Mouse (Mus musculus) heart, embryonic 10.5 days (tissue): ENCODE measurements around the gene Ing4. TPM values are rescaled to one million over a fixed set of nuclear protein-coding genes. Genes with fewer than 3 reads are reported as not detected.
"Not testable (repeated sequence)": the region's sequence is repeated elsewhere in the genome, so short reads cannot be mapped to it uniquely, and the experiment has no call there.

ENCODE experiments used
- DNase-seq: peaks from one replicate; pipeline ENCODE4 v3.0.0-alpha.2; 2017; ENCODE audit warnings: low spot score
- H3K27ac ChIP-seq: fragments of 300-500 bp; sonication (generic); 2 replicates; pipeline ENCODE4 v1.5.1; 2016; ENCODE audit warnings: mild to moderate bottlenecking
- H3K27me3 ChIP-seq: fragments of 300-500 bp; sonication (generic); 2 replicates; pipeline ENCODE4 v1.6.1; 2016; ENCODE audit warnings: mild to moderate bottlenecking; ENCODE audit not compliant: poor library complexity, insufficient read depth, severe bottlenecking
- H3K36me3 ChIP-seq: fragments of 300-500 bp; sonication (generic); 2 replicates; pipeline ENCODE4 v1.6.1; 2016; ENCODE audit warnings: mild to moderate bottlenecking, moderate library complexity
- H3K4me1 ChIP-seq: fragments of 300-500 bp; sonication (generic); 2 replicates; pipeline ENCODE4 v1.6.1; 2016; ENCODE audit warnings: mild to moderate bottlenecking
- H3K4me3 ChIP-seq: fragments of 300-500 bp; sonication (generic); 2 replicates; pipeline ENCODE4 v1.5.1; 2016; ENCODE audit warnings: mild to moderate bottlenecking, moderate library complexity
- H3K9me3 ChIP-seq: fragments of 300-500 bp; sonication (generic); 2 replicates; pipeline ENCODE4 v1.6.1; 2016; ENCODE audit warnings: mild to moderate bottlenecking, moderate library complexity
- WGBS: fragments of 180-500 bp; shearing (Covaris S2); methylation state at CpG from one replicate; pipeline ENCODE4 v1.1.7; 2016; 5-methylcytosine and 5-hydroxymethylcytosine counted together
- polyA plus RNA-seq: library from polyadenylated mRNA; unstranded; fragments of >200 nt; fragmentation: Nextera tagmentation; extraction: Ambion mirVana; gene quantifications from 2 replicates; pipeline ENCODE4 v1.2.1, GENCODE M21; 2016

Gene Ing4
- polyA plus RNA-seq, 1 experiment from 2014 or later: 84.5 TPM

DNA sequence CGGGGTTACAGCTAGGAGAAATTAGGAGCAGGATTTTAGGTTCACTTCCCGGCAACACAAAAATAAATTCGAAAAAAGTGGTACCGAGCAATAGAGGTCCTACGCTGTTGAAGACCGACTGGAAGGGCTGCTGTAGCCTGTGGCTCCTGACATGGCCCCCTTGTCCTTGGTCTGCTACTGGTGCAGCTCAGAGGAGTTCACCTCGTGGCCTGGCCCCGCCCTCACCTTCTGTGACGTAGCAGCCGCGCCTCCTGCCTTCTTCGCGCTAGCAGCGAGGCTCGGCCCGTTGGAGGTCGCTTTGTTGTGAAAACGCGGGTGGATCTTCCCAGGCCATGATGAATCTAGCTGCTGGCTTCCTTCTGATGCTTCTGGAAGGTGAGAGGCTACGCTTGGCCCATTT lies 10.1 kb downstream of the Ing4 start, which contains the start of gene Acrbp:
TSS of gene Acrbp (plus strand) at position 12 of the 400 bp plus-strand sequence.
- Histone ChIP-seq H3K9me3 (no peaks in the 10 kb centered on the region), H3K4me3 (no peak within 1 kb of the TSS), H3K27ac (no peak within 1 kb of the TSS), H3K36me3 (peaks cover 90% of the 10 kb centered on the region), H3K27me3 (peaks cover 4% of the 10 kb centered on the region; the same call in 1 of the 2 replicates), H3K4me1 (peaks cover 5% of the 10 kb centered on the region; the same call in 1 of the 2 replicates)
- 35% methylated on average over 20 of the region's 20 CpGs for WGBS
- no peak for DNase-seq

DNA sequence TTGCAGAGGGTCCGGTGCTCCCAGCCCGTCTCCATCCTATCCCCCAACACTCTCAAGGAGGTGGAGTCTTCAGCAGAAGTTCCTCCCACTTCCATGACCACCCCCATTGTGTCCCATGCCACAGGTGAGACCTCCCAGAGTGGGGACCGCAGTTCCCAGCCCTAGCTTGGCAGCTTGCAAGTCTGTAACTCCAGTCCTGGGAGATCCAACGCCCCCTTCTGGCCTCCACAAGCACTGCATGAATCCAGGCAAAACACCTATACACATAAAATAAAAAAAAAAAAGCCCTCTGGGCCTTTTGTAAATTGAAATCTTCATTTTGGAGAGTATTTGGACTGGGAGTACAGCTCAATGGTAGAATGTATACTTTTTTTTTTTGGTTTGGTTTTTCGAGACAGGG lies 11.7 kb downstream of the Ing4 start:
- no peak for DNase-seq
- H3K27me3 ChIP-seq: peaks cover 4% of the 10 kb centered on the region; the same call in 1 of the 2 replicates
- H3K9me3 ChIP-seq: no peaks in the 10 kb centered on the region
- WGBS: 57% methylated on average over 5 of the region's 5 CpGs
- H3K27ac ChIP-seq: no peak overlapping the region
- H3K4me1 ChIP-seq: peaks cover 5% of the 10 kb centered on the region; the same call in 1 of the 2 replicates
- H3K36me3 ChIP-seq: peaks cover 78% of the 10 kb centered on the region
- no peak overlapping the region for H3K4me3 ChIP-seq

GRCm38 (mm10) chr6:125061493-125061892 lies 21.9 kb downstream of the Ing4 start:
- WGBS: 9% methylated on average over 6 of the region's 6 CpGs
- Histone ChIP-seq H3K27ac (peak overlapping the region; percentile 18; the same call in 1 of the 2 replicates), H3K9me3 (no peaks in the 10 kb centered on the region)

DNA sequence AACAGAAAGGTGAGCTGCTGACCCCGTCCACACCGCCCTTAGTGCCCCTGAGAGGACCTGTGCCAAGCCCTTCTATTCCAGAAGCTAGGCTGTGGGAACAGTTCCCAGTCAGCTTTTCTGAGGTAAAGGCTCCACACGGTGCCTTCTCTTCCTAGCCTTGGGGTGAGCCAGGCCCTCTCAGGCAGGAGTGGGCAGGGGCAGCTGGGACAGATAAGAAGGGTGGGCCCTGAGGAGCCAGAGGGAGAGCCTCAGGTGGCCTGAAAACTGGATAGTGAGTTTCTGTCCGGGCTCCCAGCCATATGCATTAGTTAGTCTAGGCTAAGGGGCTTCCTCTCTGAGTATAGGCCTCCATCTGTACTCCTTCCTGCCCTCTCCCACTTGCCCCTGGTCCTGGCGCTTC lies 23.0 kb downstream of the Ing4 start:
- Histone ChIP-seq H3K27me3 (no peaks in the 10 kb centered on the region), H3K9me3 (no peaks in the 10 kb centered on the region)

More at GRCm38 (mm10) chr6:125061493-125061892, 21.9 kb downstream of the Ing4 start:
- Histone ChIP-seq H3K4me3 (no peak overlapping the region), H3K27me3 (no peaks in the 10 kb centered on the region), H3K36me3 (no peaks in the 10 kb centered on the region), H3K4me1 (peaks cover 18% of the 10 kb centered on the region)
- DNase-seq: no peak

GRCm38 (mm10) chr6:125063906-125064305 lies 24.3 kb downstream of the Ing4 start:
- peaks cover 18% of the 10 kb centered on the region for H3K4me1 ChIP-seq
- H3K27ac ChIP-seq: no peak overlapping the region

More for the DNA sequence above, 23.0 kb downstream of the Ing4 start:
- H3K4me1 ChIP-seq: peaks cover 18% of the 10 kb centered on the region
- WGBS: 80% methylated on average over 5 of the region's 5 CpGs
- no peak for DNase-seq
- no peak overlapping the region for H3K4me3 ChIP-seq
- no peaks in the 10 kb centered on the region for H3K36me3 ChIP-seq
- no peak overlapping the region for H3K27ac ChIP-seq

GRCm38 (mm10) chr6:125065223-125065622 lies 25.7 kb downstream of the Ing4 start:
- no CpG with 5 or more reads among the region's 1 CpGs for WGBS
- H3K27ac ChIP-seq, H3K4me3 ChIP-seq, DNase-seq, H3K36me3 ChIP-seq, H3K9me3 ChIP-seq, H3K27me3 ChIP-seq: not testable (repeated sequence)
- peaks cover 18% of the 10 kb centered on the region for H3K4me1 ChIP-seq

More at GRCm38 (mm10) chr6:125063906-125064305, 24.3 kb downstream of the Ing4 start:
- Histone ChIP-seq H3K4me3 (no peak overlapping the region), H3K36me3 (no peaks in the 10 kb centered on the region), H3K9me3 (no peaks in the 10 kb centered on the region), H3K27me3 (peaks cover 7% of the 10 kb centered on the region; the same call in 1 of the 2 replicates)
- WGBS: 79% methylated on average over 6 of the region's 6 CpGs
- DNase-seq: no peak

GRCm38 (mm10) chr6:125067571-125067995 lies 28.0 kb downstream of the Ing4 start, which contains the start of gene Lpar5:
Gene Lpar5, plus strand, starts transcription at chr6:125067920.
- DNase-seq: no peak
- peaks cover 7% of the 10 kb centered on the region; the same call in 1 of the 2 replicates for H3K27me3 ChIP-seq
- H3K4me3 ChIP-seq: no peak within 1 kb of the TSS
- H3K4me1 ChIP-seq: peaks cover 14% of the 10 kb centered on the region
- no peak within 1 kb of the TSS for H3K27ac ChIP-seq
- H3K9me3 ChIP-seq: no peaks in the 10 kb centered on the region
- H3K36me3 ChIP-seq: no peaks in the 10 kb centered on the region
- WGBS: 48% methylated on average over 8 of the region's 8 CpGs

DNA sequence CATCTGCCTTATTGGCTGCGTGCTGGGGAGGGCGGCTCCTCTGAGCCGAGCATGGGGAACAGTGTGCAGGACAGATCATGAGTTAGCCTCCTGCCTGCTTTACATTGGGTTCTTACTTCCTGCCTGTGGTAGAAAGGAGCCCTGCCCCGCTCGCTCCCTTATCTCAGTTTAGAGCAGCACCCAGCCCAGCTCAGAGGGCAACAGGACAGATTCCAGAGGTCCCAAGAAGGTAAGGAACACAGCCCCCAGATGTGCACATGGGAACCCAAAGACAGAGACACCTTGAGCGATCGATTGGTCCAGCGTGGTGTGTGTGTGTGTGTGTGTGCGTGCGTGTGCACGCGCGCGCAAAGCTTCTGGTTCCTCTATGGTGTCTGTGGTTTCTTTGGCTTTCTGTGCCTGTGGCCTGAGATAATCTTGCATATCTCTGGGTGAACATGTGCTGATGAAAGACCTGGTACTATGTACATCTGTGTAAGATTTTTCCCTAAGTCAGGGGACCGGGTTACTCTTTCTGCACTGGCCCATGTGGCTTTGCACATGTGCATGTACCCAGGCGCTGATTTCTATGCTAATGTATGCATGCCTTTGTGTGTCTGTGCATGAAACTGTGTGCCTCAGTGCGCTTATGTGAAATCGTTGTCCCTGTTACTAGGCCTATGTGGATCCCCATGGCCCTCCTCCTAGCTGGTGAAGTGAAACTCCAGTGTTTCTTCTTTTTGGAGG lies 31.8 kb downstream of the Ing4 start:
- 75% methylated on average over 18 of the region's 18 CpGs for WGBS
- Histone ChIP-seq H3K27ac (no peak overlapping the region), H3K9me3 (no peaks in the 10 kb centered on the region), H3K4me3 (no peak overlapping the region), H3K4me1 (peaks cover 12% of the 10 kb centered on the region), H3K27me3 (peaks cover 12% of the 10 kb centered on the region), H3K36me3 (no peaks in the 10 kb centered on the region)
- DNase-seq: no peak

DNA sequence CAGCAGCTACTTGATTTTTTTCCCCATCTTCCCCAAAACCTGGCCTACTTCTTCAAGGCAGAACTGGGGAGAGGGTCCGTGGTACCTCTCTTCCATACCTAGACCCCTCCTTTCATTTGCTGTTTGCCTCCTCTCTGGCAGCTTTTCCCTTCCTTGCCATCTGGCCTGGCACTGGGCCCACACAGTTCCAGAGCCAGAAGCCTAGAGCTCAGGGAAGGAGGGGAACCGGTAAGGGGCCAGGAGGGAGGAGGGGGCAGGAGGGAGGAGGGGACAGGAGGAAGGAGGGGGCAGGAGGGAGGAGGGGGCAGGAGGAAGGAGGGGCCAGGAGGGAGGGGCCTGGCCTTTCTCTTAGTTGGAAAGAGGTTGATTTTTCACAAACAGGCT lies 32.3 kb downstream of the Ing4 start:
- WGBS: 32% methylated on average over 2 of the region's 2 CpGs
- DNase-seq: no peak
- Histone ChIP-seq H3K9me3 (no peaks in the 10 kb centered on the region), H3K27me3 (peaks cover 12% of the 10 kb centered on the region), H3K27ac (0 out of 2 replicates have a peak overlapping the region, but pooled peaks have one; percentile 32), H3K36me3 (no peaks in the 10 kb centered on the region), H3K4me1 (peaks cover 12% of the 10 kb centered on the region), H3K4me3 (no peak overlapping the region)

GRCm38 (mm10) chr6:125073825-125074224 lies 34.3 kb downstream of the Ing4 start:
- DNase-seq: no peak
- peaks cover 12% of the 10 kb centered on the region for H3K4me1 ChIP-seq
- H3K4me3 ChIP-seq: no peak overlapping the region
- H3K9me3 ChIP-seq: no peaks in the 10 kb centered on the region
- peaks cover 4% of the 10 kb centered on the region for H3K27me3 ChIP-seq
- 62% methylated on average over 8 of the region's 8 CpGs for WGBS
- no peaks in the 10 kb centered on the region for H3K36me3 ChIP-seq
- H3K27ac ChIP-seq: no peak overlapping the region

GRCm38 (mm10) chr6:125081394-125081793 lies 41.8 kb downstream of the Ing4 start:
- Histone ChIP-seq H3K9me3 (no peaks in the 10 kb centered on the region), H3K36me3 (no peaks in the 10 kb centered on the region), H3K4me1 (peaks cover 16% of the 10 kb centered on the region), H3K4me3 (peak overlapping the region; percentile 64), H3K27ac (peak overlapping the region; percentile 87), H3K27me3 (peaks cover 27% of the 10 kb centered on the region; the same call in 1 of the 2 replicates)
- no peak for DNase-seq
- WGBS: 24% methylated on average over 25 of the region's 25 CpGs

DNA sequence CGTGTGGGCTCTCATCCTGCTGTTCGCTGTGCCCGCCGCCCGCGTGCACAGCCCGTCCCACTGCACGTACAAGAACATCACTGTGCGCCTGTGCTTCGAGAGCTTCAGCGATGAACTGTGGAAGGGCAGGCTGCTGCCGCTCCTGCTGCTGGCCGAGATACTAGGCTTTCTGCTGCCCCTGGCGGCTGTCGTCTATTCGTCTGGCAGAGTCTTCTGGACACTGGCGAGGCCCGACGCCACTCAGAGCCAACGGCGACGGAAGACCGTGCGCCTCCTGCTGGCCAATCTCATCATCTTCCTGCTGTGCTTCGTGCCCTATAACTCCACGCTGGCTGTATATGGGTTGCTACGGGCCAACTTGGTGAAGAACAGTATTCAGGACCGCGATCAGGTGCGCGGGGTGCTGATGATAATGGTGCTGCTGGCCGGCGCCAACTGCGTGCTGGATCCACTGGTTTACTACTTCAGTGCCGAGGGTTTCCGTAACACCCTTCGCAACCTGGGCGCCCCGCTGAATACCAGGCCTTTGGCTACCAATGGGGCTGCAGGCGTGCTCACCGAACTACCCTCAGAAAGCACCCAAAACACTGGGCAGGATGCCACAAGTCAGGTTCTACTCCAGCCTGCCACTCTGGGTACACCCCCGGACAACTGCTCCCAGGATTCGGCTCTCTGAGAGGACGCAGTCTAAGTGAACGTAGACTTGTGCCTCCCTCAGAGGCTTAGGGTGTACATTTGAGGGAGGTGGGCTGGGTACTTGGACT lies 42.4 kb downstream of the Ing4 start:
- Histone ChIP-seq H3K36me3 (no peaks in the 10 kb centered on the region), H3K4me1 (peaks cover 16% of the 10 kb centered on the region), H3K4me3 (peak overlapping the region; percentile 64), H3K27ac (peak overlapping the region; percentile 87), H3K9me3 (no peaks in the 10 kb centered on the region), H3K27me3 (peaks cover 27% of the 10 kb centered on the region; the same call in 1 of the 2 replicates)
- DNase-seq: peak; percentile 97
- 21% methylated on average over 45 of the region's 45 CpGs for WGBS
